10 mouse cellular contexts compared by ENCODE assay signal in the genomic region with DNA sequence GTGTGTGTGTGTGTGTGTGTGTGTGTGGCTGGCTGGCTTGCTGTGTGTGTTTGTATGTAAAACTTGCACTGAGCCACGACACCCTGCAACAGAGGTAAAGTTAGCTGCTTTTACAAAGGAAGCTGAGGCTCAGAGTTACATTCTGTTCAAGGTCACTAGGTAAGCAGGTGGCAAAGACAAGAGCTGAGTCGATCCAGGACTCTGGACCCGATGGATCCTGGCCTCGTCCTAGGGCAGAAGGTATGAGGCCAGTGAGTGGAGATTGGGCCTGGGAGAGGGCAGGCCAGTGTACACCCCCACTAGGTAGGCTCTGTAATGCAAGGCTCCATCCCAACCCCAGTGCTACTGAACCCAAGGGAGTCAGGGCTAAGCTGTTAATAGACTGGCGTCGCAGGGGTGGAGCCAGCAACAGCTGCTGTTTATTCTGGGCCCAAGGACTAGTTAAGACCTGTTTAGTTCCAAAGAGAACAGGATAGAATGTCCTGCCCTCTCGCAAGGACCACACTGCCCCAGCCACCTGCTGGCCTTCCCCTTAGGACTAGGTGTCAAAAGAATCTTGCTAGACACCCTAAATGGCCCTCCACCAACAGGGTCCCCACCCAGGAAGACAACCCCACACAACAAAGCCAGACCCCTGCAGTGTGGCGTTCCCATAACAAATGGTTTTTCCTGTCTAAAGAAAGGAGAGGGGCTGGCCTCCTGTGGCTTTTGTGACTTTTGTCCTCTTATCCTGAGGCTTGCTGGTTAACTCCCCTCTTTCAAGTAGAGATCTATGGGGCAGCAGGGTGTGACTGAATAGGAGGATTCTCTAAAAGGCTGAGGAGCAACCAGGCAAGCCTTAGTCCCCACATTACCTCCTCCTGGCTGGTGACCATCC. TPM values are rescaled to one million over a fixed set of nuclear protein-coding genes. Genes with fewer than 3 reads are reported as not detected.
A peak's percentile ranks its signal among the peaks of the same experiment; 100 is the strongest.
DNase-seq lines count a peak whose midpoint lies in the region; ATAC-seq and TF ChIP-seq lines count a peak whose summit lies in the region.
"Had no signal": no experiment of that assay in that cellular context is flagged by ENCODE, and none has a peak within 500 bp of the region (broad histone marks: within the 10 kb centered on the region; RNA-seq: fewer than 3 reads in every experiment).

No protein-coding gene starts in this region.

- H3K4me2 ChIP-seq in kidney, postnatal 0 days (ENCODE audit: low read length) = no peak overlapping the region
- H3K4me2 ChIP-seq in liver, postnatal 0 days (ENCODE audit: low read depth, low read length) = no peak overlapping the region
- no peak overlapping the region for H3K4me2 ChIP-seq in neural tube, embryonic 15.5 days
- H3K4me2 ChIP-seq: neural tube, embryonic 13.5 days had no signal

- ATAC-seq in kidney, postnatal 0 days (replicated peaks; ENCODE audit: low FRiP score, low read depth) = 0 out of 2 replicates have a peak, but pooled peaks have one; percentile 25
- ATAC-seq in liver, postnatal 0 days = peak; percentile 90
- no peak for ATAC-seq in neural tube, embryonic 15.5 days (ENCODE audit: low FRiP score)

- peaks cover 39% of the 10 kb centered on the region for H3K4me1 ChIP-seq in kidney, postnatal 0 days (replicated peaks; ENCODE audit: insufficient read depth, low read length)
- H3K4me1 ChIP-seq in liver, postnatal 0 days (ENCODE audit: insufficient read depth) = peaks cover 77% of the 10 kb centered on the region
- peaks cover 66% of the 10 kb centered on the region for H3K4me1 ChIP-seq in neural tube, embryonic 15.5 days

- TF ChIP-seq EP300 in liver, postnatal 0 days (IDR thresholded peaks at IDR 0.05; ENCODE audit: low read depth) = peak; percentile 68

- no peak overlapping the region for H3K9ac ChIP-seq in kidney, postnatal 0 days (ENCODE audit: low read depth, low read length)
- no peak overlapping the region for H3K9ac ChIP-seq in liver, postnatal 0 days (replicated peaks)
- no peak overlapping the region for H3K9ac ChIP-seq in neural tube, embryonic 15.5 days (replicated peaks)
- H3K9ac ChIP-seq: neural tube, embryonic 13.5 days had no signal

- no peak for DNase-seq in kidney, postnatal 0 days (ENCODE audit: low spot score)
- DNase-seq in kidney, adult 9 months = no peak
- peak; percentile 97 for DNase-seq in ES-CJ7 (ENCODE audit: low read depth, low spot score)
- peak; percentile 78 for DNase-seq in gastrocnemius, postnatal 25 days
- DNase-seq in liver, postnatal 0 days = peak; percentile 64
- no peak for DNase-seq in left cerebral cortex, postnatal 25 days (ENCODE audit: low spot score in 2 of 2)
- DNase-seq in layer of hippocampus, postnatal 36 days = no peak
- DNase-seq: adrenal gland, postnatal 10 days had no signal

- H3K4me3 ChIP-seq in kidney, postnatal 0 days (replicated peaks; ENCODE audit: low read depth, low read length) = no peak overlapping the region
- no peak overlapping the region for H3K4me3 ChIP-seq in liver, postnatal 0 days (ENCODE audit: low read depth, low read length)
- no peak overlapping the region for H3K4me3 ChIP-seq in neural tube, embryonic 15.5 days (replicated peaks)
- H3K4me3 ChIP-seq: neural tube, embryonic 13.5 days had no signal

- TF ChIP-seq CTCF in kidney, postnatal 0 days (IDR thresholded peaks at IDR 0.05; ENCODE audit: low read depth) = no peak
- TF ChIP-seq CTCF in liver, postnatal 0 days (IDR thresholded peaks at IDR 0.05; ENCODE audit: low read depth) = no peak

- no peaks in the 10 kb centered on the region for H3K9me3 ChIP-seq in kidney, postnatal 0 days (replicated peaks; ENCODE audit: low read length)
- no peaks in the 10 kb centered on the region for H3K9me3 ChIP-seq in liver, postnatal 0 days (ENCODE audit: low read length)
- H3K9me3 ChIP-seq in neural tube, embryonic 15.5 days (replicated peaks) = no peaks in the 10 kb centered on the region
- H3K9me3 ChIP-seq: neural tube, embryonic 13.5 days had no signal

- H3K27ac ChIP-seq in kidney, postnatal 0 days = peak overlapping the region; percentile 32
- peak overlapping the region; percentile 83 for H3K27ac ChIP-seq in liver, postnatal 0 days (ENCODE audit: low read depth)
- no peak overlapping the region for H3K27ac ChIP-seq in neural tube, embryonic 15.5 days (replicated peaks)
- H3K27ac ChIP-seq: neural tube, embryonic 13.5 days had no signal

- 46% methylated on average over 8 of the region's 8 CpGs for WGBS in kidney, postnatal 0 days
- 59% methylated on average over 8 of the region's 8 CpGs for WGBS in liver, postnatal 0 days (ENCODE audit: insufficient replicate concordance)
- WGBS in neural tube, embryonic 15.5 days = 27% methylated on average over 8 of the region's 8 CpGs

- no peaks in the 10 kb centered on the region for H3K27me3 ChIP-seq in kidney, postnatal 0 days (ENCODE audit: insufficient read depth, low read length)
- H3K27me3 ChIP-seq in liver, postnatal 0 days (ENCODE audit: insufficient read depth, low read length) = no peaks in the 10 kb centered on the region
- no peaks in the 10 kb centered on the region for H3K27me3 ChIP-seq in neural tube, embryonic 15.5 days (replicated peaks)

- intact Hi-C loops in left cerebral cortex, postnatal 25 days (cut with DNase I) = no loop called here

- no peaks in the 10 kb centered on the region for H3K36me3 ChIP-seq in kidney, postnatal 0 days (ENCODE audit: insufficient read depth, low read length)
- H3K36me3 ChIP-seq in liver, postnatal 0 days (replicated peaks; ENCODE audit: insufficient read depth, low read length) = no peaks in the 10 kb centered on the region
- no peaks in the 10 kb centered on the region for H3K36me3 ChIP-seq in neural tube, embryonic 15.5 days
- H3K36me3 ChIP-seq: neural tube, embryonic 13.5 days had no signal

RNA-seq across cellular contexts. Expression of gene Sh3pxd2a, which starts 13.7 kb away (rescaled TPM):
- 4.1 TPM in 2 replicates for polyA plus RNA-seq in kidney, postnatal 0 days (2015; fragmentation: Nextera tagmentation; extraction: Ambion mirVana)
- total RNA-seq in gastrocnemius, postnatal 25 days (2021) = 10 to 100 TPM; 37.8 to 46.3 TPM
- polyA plus RNA-seq in liver, postnatal 0 days (2015; fragmentation: Nextera tagmentation; extraction: Ambion mirVana) = 0.82 and 0.95 TPM in 2 replicates
- 2.2 and 3.3 TPM in 2 replicates for polyA plus RNA-seq in neural tube, embryonic 15.5 days (2015; fragmentation: Nextera tagmentation; extraction: Ambion mirVana)
- 10 to 100 TPM; 33.9 to 35.9 TPM for total RNA-seq in left cerebral cortex, postnatal 25 days (2021)
- total RNA-seq in layer of hippocampus, postnatal 36 days (2021) = 10 to 100 TPM; 32.8 to 38.8 TPM

Comparison
In these comparisons a context has a peak if more than half of its experiments do, and no peak if none do; other contexts are left out.
1. DNase-seq: peak in ES-CJ7 (single experiment), gastrocnemius, postnatal 25 days (single experiment) and liver, postnatal 0 days (single experiment); none in kidney, postnatal 0 days (single experiment), kidney, adult 9 months (single experiment), left cerebral cortex, postnatal 25 days (0 of 2) and layer of hippocampus, postnatal 36 days (0 of 2).